Mouse (Mus musculus): ENCODE measurements around the gene Ptprs. TPM values are rescaled to one million over a fixed set of nuclear protein-coding genes. Genes with fewer than 3 reads are reported as not detected.

The Ptprs gene
- polyA plus RNA-seq, 1 experiment from 2014 or later, result 290 TPM

DNA sequence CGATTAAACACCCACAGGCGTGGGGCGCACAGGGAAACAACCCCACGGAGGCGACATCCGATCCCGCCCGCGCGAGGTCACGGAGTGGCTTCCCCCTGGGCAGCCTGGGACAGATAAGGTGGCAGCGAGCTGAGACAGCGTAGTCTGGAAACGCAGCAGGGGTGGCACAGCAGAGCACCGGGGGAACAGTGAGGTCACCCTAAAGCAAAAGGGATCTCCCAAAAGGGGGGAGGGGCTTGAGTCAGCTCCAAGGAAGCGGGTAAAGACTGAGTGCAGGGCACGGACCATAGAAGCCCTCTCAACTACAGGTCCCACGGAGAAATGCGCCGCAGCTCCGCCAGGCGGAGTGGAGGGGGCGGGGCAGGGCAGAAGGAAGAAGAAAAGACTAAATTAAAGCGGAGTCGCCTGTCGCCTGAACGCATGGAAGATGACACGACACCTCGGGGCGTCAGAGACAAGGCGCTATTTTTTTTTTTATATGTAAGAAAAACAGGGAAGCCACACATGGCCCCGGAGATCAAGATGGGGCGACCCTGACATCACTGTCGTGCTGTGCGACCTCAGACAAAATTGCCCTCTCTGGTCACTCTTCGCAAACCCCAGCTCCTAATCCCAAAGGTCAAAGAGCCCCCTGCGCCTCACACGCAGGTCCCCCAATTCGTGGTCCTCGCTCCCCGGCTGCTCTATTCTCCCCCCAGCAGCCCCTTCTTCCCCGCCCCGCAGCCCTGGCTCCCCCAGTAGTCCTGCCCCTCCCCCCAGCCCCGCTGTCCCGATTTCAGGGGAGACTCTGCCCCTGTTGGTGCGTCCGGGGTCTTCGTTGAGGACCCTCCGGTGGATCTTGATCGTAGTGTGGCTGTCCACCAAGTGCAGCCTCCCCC lies 3.3 kb downstream of the Ptprs start:
- no peak for ATAC-seq (ENCODE audit: low FRiP score, low read depth)
- H3K36me3 ChIP-seq, result peaks cover 14% of the 10 kb centered on the region; the same call in 1 of the 2 replicates
- H3K4me3 ChIP-seq, result peak overlapping the region; percentile 91
- peak overlapping the region; percentile 47 for H3K27ac ChIP-seq (replicated peaks)
- WGBS, result 1% methylated on average over 50 of the region's 50 CpGs
- peaks cover 71% of the 10 kb centered on the region for H3K4me1 ChIP-seq
- H3K27me3 ChIP-seq, result peaks cover 40% of the 10 kb centered on the region
- peak overlapping the region; percentile 97 for H3K9ac ChIP-seq (replicated peaks)
- H3K4me2 ChIP-seq (replicated peaks), result peak overlapping the region; percentile 75
- no peaks in the 10 kb centered on the region for H3K9me3 ChIP-seq

DNA sequence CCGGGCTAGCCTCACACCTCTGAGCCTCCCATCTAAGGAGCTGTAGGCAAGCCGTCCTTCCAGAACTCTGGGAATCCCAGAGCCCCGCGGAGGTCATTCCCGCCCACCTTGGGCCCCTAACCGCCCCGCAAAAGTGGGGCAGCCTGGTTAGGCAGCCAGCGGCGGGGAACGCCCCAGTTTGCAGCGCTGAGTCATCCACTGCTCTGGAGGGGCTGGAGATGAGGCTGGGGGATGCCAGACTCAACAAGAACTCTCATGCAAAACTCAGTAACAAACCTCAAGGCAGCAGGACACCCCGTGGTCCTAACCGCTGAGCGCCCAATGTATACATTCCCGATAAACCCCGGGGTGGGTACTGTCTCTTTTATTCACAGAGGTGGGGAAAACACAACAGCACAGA lies 4.2 kb downstream of the Ptprs start:
- no peak for ATAC-seq (ENCODE audit: low FRiP score, low read depth)
- Histone ChIP-seq H3K9me3 (no peaks in the 10 kb centered on the region), H3K27me3 (peaks cover 32% of the 10 kb centered on the region), H3K4me3 (peak overlapping the region; percentile 91), H3K4me2 (replicated peaks) (peak overlapping the region; percentile 75), H3K4me1 (peaks cover 79% of the 10 kb centered on the region), H3K36me3 (peaks cover 14% of the 10 kb centered on the region; the same call in 1 of the 2 replicates), H3K9ac (replicated peaks) (0 out of 2 replicates have a peak overlapping the region, but pooled peaks have one; percentile 97), H3K27ac (replicated peaks) (no peak overlapping the region; the same call in 1 of the 2 replicates)
- 11% methylated on average over 16 of the region's 16 CpGs for WGBS

- H3K27me3 ChIP-seq, result peaks cover 30% of the 10 kb centered on the region
- H3K36me3 ChIP-seq, result peaks cover 14% of the 10 kb centered on the region; the same call in 1 of the 2 replicates
- H3K4me2 ChIP-seq (replicated peaks), result no peak overlapping the region
- 0 out of 2 replicates have a peak overlapping the region, but pooled peaks have one; percentile 4 for H3K9ac ChIP-seq (replicated peaks)
- peaks cover 89% of the 10 kb centered on the region for H3K4me1 ChIP-seq
- no peaks in the 10 kb centered on the region for H3K9me3 ChIP-seq
- H3K4me3 ChIP-seq, result no peak overlapping the region
- no peak overlapping the region for H3K27ac ChIP-seq (replicated peaks)
- ATAC-seq (ENCODE audit: low FRiP score, low read depth), result no peak
- WGBS, result 82% methylated on average over 5 of the region's 5 CpGs
Measured at GRCm38 (mm10) chr17:56471136-56471535, 5.1 kb downstream of the Ptprs start.

DNA sequence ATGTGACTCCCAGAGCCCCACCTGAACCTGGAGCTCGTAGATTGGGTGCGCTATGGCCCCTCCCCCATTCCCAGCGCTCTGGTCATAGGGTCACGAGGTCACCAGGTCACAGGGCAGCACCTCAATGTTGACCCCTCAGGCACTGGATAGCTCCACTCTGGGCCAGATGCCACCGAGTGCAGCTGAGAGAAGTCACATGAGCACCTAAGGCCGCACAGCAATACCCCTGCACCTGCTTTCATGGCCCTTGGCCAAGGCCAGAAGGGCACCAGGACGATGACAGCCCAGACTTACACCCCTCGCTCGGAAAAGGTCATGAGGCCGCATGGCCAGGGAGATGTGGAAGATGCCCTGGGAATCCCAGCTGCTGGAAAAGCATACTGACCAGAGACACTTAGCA lies 5.7 kb downstream of the Ptprs start:
- peaks cover 14% of the 10 kb centered on the region; the same call in 1 of the 2 replicates for H3K36me3 ChIP-seq
- no peak overlapping the region; the same call in 1 of the 2 replicates for H3K4me3 ChIP-seq
- 0 out of 2 replicates have a peak overlapping the region, but pooled peaks have one; percentile 49 for H3K27ac ChIP-seq (replicated peaks)
- H3K4me2 ChIP-seq (replicated peaks), result peak overlapping the region; percentile 45
- no peaks in the 10 kb centered on the region for H3K9me3 ChIP-seq
- WGBS, result 31% methylated on average over 10 of the region's 10 CpGs
- peaks cover 30% of the 10 kb centered on the region for H3K27me3 ChIP-seq
- peaks cover 94% of the 10 kb centered on the region for H3K4me1 ChIP-seq
- no peak for ATAC-seq (ENCODE audit: low FRiP score, low read depth)
- H3K9ac ChIP-seq (replicated peaks), result 0 out of 2 replicates have a peak overlapping the region, but pooled peaks have one; percentile 4

- H3K9me3 ChIP-seq, result no peaks in the 10 kb centered on the region
- peak overlapping the region; percentile 35 for H3K9ac ChIP-seq (replicated peaks)
- H3K4me1 ChIP-seq, result peaks cover 96% of the 10 kb centered on the region
- peak overlapping the region; percentile 49; the same call in 1 of the 2 replicates for H3K27ac ChIP-seq (replicated peaks)
- H3K36me3 ChIP-seq, result peaks cover 14% of the 10 kb centered on the region; the same call in 1 of the 2 replicates
- peak overlapping the region; percentile 45 for H3K4me2 ChIP-seq (replicated peaks)
- WGBS, result 7% methylated on average over 25 of the region's 26 CpGs
- ATAC-seq (ENCODE audit: low FRiP score, low read depth), result no peak
- H3K4me3 ChIP-seq, result peak overlapping the region; percentile 18
- H3K27me3 ChIP-seq, result peaks cover 30% of the 10 kb centered on the region
Measured at GRCm38 (mm10) chr17:56470001-56470436, 6.3 kb downstream of the Ptprs start.

DNA sequence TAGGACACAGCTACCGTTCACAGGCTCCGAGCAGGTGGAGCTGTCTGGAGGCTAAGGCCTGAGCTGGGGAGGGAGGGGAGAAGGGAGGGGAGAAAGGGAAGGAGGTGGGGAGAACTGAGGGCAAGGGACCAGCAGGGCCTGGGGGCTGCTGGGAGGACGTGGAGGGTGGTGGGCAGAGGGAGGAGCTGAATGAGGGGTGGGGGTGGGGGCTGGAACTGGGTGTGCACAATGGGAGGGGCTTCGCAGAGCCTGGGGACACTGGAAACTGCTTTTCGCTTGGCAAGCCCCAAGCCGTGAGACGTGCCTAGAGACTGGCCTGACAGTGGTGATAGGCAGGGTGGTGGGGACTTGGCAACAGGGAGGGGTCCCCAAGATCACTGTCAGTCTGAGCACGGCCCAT lies 7.0 kb downstream of the Ptprs start:
- no peak overlapping the region for H3K4me3 ChIP-seq
- peaks cover 99% of the 10 kb centered on the region for H3K4me1 ChIP-seq
- H3K27me3 ChIP-seq, result peaks cover 25% of the 10 kb centered on the region
- no peak for ATAC-seq (ENCODE audit: low FRiP score, low read depth)
- H3K9me3 ChIP-seq, result no peaks in the 10 kb centered on the region
- H3K9ac ChIP-seq (replicated peaks), result no peak overlapping the region
- H3K27ac ChIP-seq (replicated peaks), result peak overlapping the region; percentile 90
- H3K4me2 ChIP-seq (replicated peaks), result peak overlapping the region; percentile 45; the same call in 1 of the 2 replicates
- WGBS, result 38% methylated on average over 8 of the region's 8 CpGs
- H3K36me3 ChIP-seq, result peaks cover 14% of the 10 kb centered on the region; the same call in 1 of the 2 replicates

GRCm38 (mm10) chr17:56468870-56469269 lies 7.4 kb downstream of the Ptprs start:
- Histone ChIP-seq H3K4me2 (replicated peaks) (no peak overlapping the region; the same call in 1 of the 2 replicates), H3K4me1 (peaks cover 99% of the 10 kb centered on the region), H3K36me3 (peaks cover 14% of the 10 kb centered on the region; the same call in 1 of the 2 replicates), H3K9me3 (no peaks in the 10 kb centered on the region), H3K9ac (replicated peaks) (no peak overlapping the region), H3K4me3 (no peak overlapping the region), H3K27ac (replicated peaks) (peak overlapping the region; percentile 90), H3K27me3 (peaks cover 21% of the 10 kb centered on the region)
- ATAC-seq (ENCODE audit: low FRiP score, low read depth), result no peak
- 72% methylated on average over 7 of the region's 7 CpGs for WGBS

- Histone ChIP-seq H3K4me1 (peaks cover 99% of the 10 kb centered on the region), H3K9ac (replicated peaks) (no peak overlapping the region), H3K4me2 (replicated peaks) (no peak overlapping the region), H3K36me3 (peaks cover 14% of the 10 kb centered on the region; the same call in 1 of the 2 replicates), H3K27ac (replicated peaks) (peak overlapping the region; percentile 90), H3K9me3 (no peaks in the 10 kb centered on the region), H3K27me3 (0 out of 2 replicates have a peak, but pooled peaks cover 16% of the 10 kb centered on the region), H3K4me3 (no peak overlapping the region)
- no peak for ATAC-seq (ENCODE audit: low FRiP score, low read depth)
- WGBS, result 97% methylated on average over 9 of the region's 9 CpGs
Measured at GRCm38 (mm10) chr17:56468380-56468779, 7.9 kb downstream of the Ptprs start.

- ATAC-seq (ENCODE audit: low FRiP score, low read depth), result peak; percentile 60
- peaks cover 98% of the 10 kb centered on the region for H3K4me1 ChIP-seq
- 48% methylated on average over 7 of the region's 7 CpGs for WGBS
- no peaks in the 10 kb centered on the region for H3K9me3 ChIP-seq
- H3K4me3 ChIP-seq, result no peak overlapping the region
- peaks cover 14% of the 10 kb centered on the region; the same call in 1 of the 2 replicates for H3K36me3 ChIP-seq
- 0 out of 2 replicates have a peak, but pooled peaks cover 11% of the 10 kb centered on the region for H3K27me3 ChIP-seq
- peak overlapping the region; percentile 32 for H3K4me2 ChIP-seq (replicated peaks)
- H3K9ac ChIP-seq (replicated peaks), result peak overlapping the region; percentile 45
- H3K27ac ChIP-seq (replicated peaks), result peak overlapping the region; percentile 90
Measured at GRCm38 (mm10) chr17:56467456-56467884, 8.8 kb downstream of the Ptprs start.

DNA sequence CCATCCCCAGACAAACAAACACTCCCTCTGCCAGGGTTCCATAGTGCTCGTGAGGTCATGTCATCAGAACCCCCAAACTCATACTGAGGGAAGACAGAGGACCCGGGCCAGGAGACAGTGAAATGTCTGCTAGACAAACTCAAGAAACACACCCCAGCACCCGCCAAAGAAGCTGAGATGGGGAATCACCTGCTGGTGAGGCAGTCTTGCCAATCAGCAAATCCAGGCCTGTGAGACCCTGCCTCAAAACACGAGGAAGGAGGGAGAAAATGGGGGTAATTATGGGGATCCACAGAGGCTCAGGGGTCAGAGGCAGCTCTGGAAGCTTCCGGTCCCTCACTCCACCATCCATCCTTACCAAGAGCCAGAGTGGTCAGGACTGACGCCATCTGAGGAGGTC lies 9.5 kb downstream of the Ptprs start:
- Histone ChIP-seq H3K9ac (replicated peaks) (peak overlapping the region; percentile 45), H3K4me2 (replicated peaks) (peak overlapping the region; percentile 32), H3K36me3 (peaks cover 14% of the 10 kb centered on the region; the same call in 1 of the 2 replicates), H3K9me3 (no peaks in the 10 kb centered on the region), H3K27ac (replicated peaks) (peak overlapping the region; percentile 90), H3K4me1 (peaks cover 90% of the 10 kb centered on the region), H3K27me3 (0 out of 2 replicates have a peak, but pooled peaks cover 9% of the 10 kb centered on the region), H3K4me3 (no peak overlapping the region)
- WGBS, result 75% methylated on average over 6 of the region's 6 CpGs
- ATAC-seq (ENCODE audit: low FRiP score, low read depth), result no peak

DNA sequence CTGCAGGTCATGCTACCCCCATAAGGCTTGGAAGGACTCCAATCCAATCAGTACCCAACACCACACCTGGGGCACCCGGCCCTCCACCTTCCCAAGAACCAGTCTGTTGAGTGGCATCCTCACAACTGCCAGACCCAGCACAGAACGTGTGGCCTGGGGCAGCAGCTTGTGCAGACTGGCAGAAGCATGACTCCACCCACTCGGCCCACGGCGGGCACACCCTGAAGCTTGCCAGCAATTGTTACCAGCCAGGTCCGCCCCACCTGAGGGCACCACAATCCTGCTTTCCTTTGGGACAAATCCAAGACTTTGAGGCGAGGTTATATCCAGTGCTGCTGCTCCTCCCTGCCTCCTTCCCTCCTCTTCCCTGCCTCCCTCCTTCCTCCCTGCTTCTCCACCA lies 11.5 kb downstream of the Ptprs start:
- H3K9me3 ChIP-seq, result no peaks in the 10 kb centered on the region
- no peak overlapping the region for H3K4me2 ChIP-seq (replicated peaks)
- H3K4me1 ChIP-seq, result peaks cover 90% of the 10 kb centered on the region
- no peaks in the 10 kb centered on the region for H3K27me3 ChIP-seq
- 81% methylated on average over 7 of the region's 7 CpGs for WGBS
- no peak overlapping the region for H3K4me3 ChIP-seq
- peaks cover 14% of the 10 kb centered on the region; the same call in 1 of the 2 replicates for H3K36me3 ChIP-seq
- no peak overlapping the region for H3K27ac ChIP-seq (replicated peaks)
- no peak overlapping the region for H3K9ac ChIP-seq (replicated peaks)
- ATAC-seq (ENCODE audit: low FRiP score, low read depth), result no peak

- Histone ChIP-seq H3K36me3 (peaks cover 9% of the 10 kb centered on the region; the same call in 1 of the 2 replicates), H3K4me3 (no peak overlapping the region), H3K4me2 (replicated peaks) (no peak overlapping the region), H3K27ac (replicated peaks) (no peak overlapping the region), H3K9me3 (no peaks in the 10 kb centered on the region), H3K9ac (replicated peaks) (no peak overlapping the region), H3K27me3 (no peaks in the 10 kb centered on the region), H3K4me1 (peaks cover 90% of the 10 kb centered on the region)
- 93% methylated on average over 2 of the region's 2 CpGs for WGBS
- no peak for ATAC-seq (ENCODE audit: low FRiP score, low read depth)
Measured at GRCm38 (mm10) chr17:56464345-56464744, 11.9 kb downstream of the Ptprs start.

Data from midbrain, embryonic 12.5 days (tissue).